Mouse (Mus musculus): Measurements from ENCODE around the gene Il6st.

The Il6st gene

GRCm38 (mm10) chr13:112442867-112443529, 20.9 kb upstream of the Il6st start:
- no peak for DNase-seq (ENCODE audit: low spot score)

GRCm38 (mm10) chr13:112447108-112447665, 16.7 kb upstream of the Il6st start:
- DNase-seq (ENCODE audit: low spot score) = no peak

- DNase-seq (ENCODE audit: low spot score) = no peak
Measured at GRCm38 (mm10) chr13:112450210-112450609, 13.7 kb upstream of the Il6st start.

GRCm38 (mm10) chr13:112457366-112457765, 6.5 kb upstream of the Il6st start:
- no peak for DNase-seq (ENCODE audit: low spot score)

- DNase-seq (ENCODE audit: low spot score) = no peak
Measured at GRCm38 (mm10) chr13:112458016-112458415, 5.9 kb upstream of the Il6st start.

- DNase-seq (ENCODE audit: low spot score) = no peak
Measured at GRCm38 (mm10) chr13:112458435-112459018, 5.3 kb upstream of the Il6st start.

GRCm38 (mm10) chr13:112459956-112460355, 3.9 kb upstream of the Il6st start:
- DNase-seq (ENCODE audit: low spot score) = no peak

- DNase-seq (ENCODE audit: low spot score) = no peak
Measured at GRCm38 (mm10) chr13:112462411-112462987, 1.4 kb upstream of the Il6st start.

- DNase-seq (ENCODE audit: low spot score) = no peak
Measured at GRCm38 (mm10) chr13:112463337-112463802, 500 bp upstream of the Il6st start.

- no peak for DNase-seq (ENCODE audit: low spot score)
Measured at GRCm38 (mm10) chr13:112464626-112465287, 887 bp downstream of the Il6st start.

- no peak for DNase-seq (ENCODE audit: low spot score)
Measured at GRCm38 (mm10) chr13:112465585-112465984, 1.7 kb downstream of the Il6st start.

- no peak for DNase-seq (ENCODE audit: low spot score)
Measured at GRCm38 (mm10) chr13:112466136-112466945, 2.5 kb downstream of the Il6st start.

- no peak for DNase-seq (ENCODE audit: low spot score)
Measured at GRCm38 (mm10) chr13:112466946-112467255, 3.0 kb downstream of the Il6st start.

GRCm38 (mm10) chr13:112467384-112467783, 3.5 kb downstream of the Il6st start:
- no peak for DNase-seq (ENCODE audit: low spot score)

GRCm38 (mm10) chr13:112469491-112469890, 5.6 kb downstream of the Il6st start:
- DNase-seq (ENCODE audit: low spot score) = no peak

- DNase-seq (ENCODE audit: low spot score) = no peak
Measured at GRCm38 (mm10) chr13:112471201-112471600, 7.3 kb downstream of the Il6st start.

GRCm38 (mm10) chr13:112472401-112473023, 8.6 kb downstream of the Il6st start:
- DNase-seq (ENCODE audit: low spot score) = no peak

- DNase-seq (ENCODE audit: low spot score) = no peak
Measured at GRCm38 (mm10) chr13:112473757-112474755, 10.2 kb downstream of the Il6st start.

GRCm38 (mm10) chr13:112479032-112479431, 15.2 kb downstream of the Il6st start:
- DNase-seq (ENCODE audit: low spot score) = no peak

- DNase-seq (ENCODE audit: low spot score) = no peak
Measured at GRCm38 (mm10) chr13:112479926-112480325, 16.1 kb downstream of the Il6st start.

Measured in ovary, postnatal 36 days (tissue).